Mouse (Mus musculus) kidney, embryonic 16.5 days (tissue): ENCODE measurements around the gene Clic1. TPM values are rescaled to one million over a fixed set of nuclear protein-coding genes. Genes with fewer than 3 reads are reported as not detected.

Source experiments
- ATAC-seq: fragments of 200-750 bp; cut with Nextera tagmentation; 2 replicates; pipeline ENCODE4 v1.8.0; 2017; ENCODE audit warnings: moderate TSS enrichment; ENCODE audit not compliant: low FRiP score, low TSS enrichment
- H3K27ac ChIP-seq: fragments of 300-500 bp; sonication (generic); 2 replicates; pipeline ENCODE4 v1.5.1; 2014; ENCODE audit warnings: low read length
- H3K27me3 ChIP-seq: fragments of 300-500 bp; sonication (generic); 2 replicates; pipeline ENCODE4 v1.6.1; 2014; ENCODE audit warnings: low read length, control low read depth, mixed read lengths; ENCODE audit not compliant: insufficient read depth
- H3K36me3 ChIP-seq: fragments of 300-500 bp; sonication (generic); 2 replicates; pipeline ENCODE4 v1.6.1; 2014; ENCODE audit warnings: low read length, control low read depth, mixed read lengths; ENCODE audit not compliant: insufficient read depth
- H3K4me1 ChIP-seq: fragments of 300-500 bp; sonication (generic); 2 replicates; pipeline ENCODE4 v1.6.1; 2014; ENCODE audit warnings: low read length, control low read depth, mixed read lengths; ENCODE audit not compliant: insufficient read depth
- H3K4me2 ChIP-seq: fragments of 300-500 bp; sonication (generic); replicated peaks from 2 replicates; pipeline ENCODE4 v1.6.1; 2014; ENCODE audit warnings: low read depth, low read length
- H3K4me3 ChIP-seq: fragments of 300-500 bp; sonication (generic); 2 replicates; pipeline ENCODE4 v1.5.1; 2014; ENCODE audit warnings: mild to moderate bottlenecking, low read length
- H3K9ac ChIP-seq: fragments of 300-500 bp; sonication (generic); replicated peaks from 2 replicates; pipeline ENCODE4 v1.6.1; 2014; ENCODE audit warnings: low read length
- H3K9me3 ChIP-seq: fragments of 300-500 bp; sonication (generic); 2 replicates; pipeline ENCODE4 v1.6.1; 2016; ENCODE audit warnings: low read length, control low read depth
- WGBS: fragments of 180-500 bp; shearing (Covaris S2); extraction: QIAGEN DNeasy Blood & Tissue Kit; methylation state at CpG from one replicate; pipeline ENCODE4 v1.1.7; 2014; 5-methylcytosine and 5-hydroxymethylcytosine counted together
- polyA plus RNA-seq: library from polyadenylated mRNA; unstranded; fragments of >200 nt; fragmentation: Nextera tagmentation; extraction: Ambion mirVana; gene quantifications from 2 replicates; pipeline ENCODE4 v1.2.1, GENCODE M21; 2015

The Clic1 gene
- polyA plus RNA-seq, 1 experiment from 2014 or later = 341 TPM

- Histone ChIP-seq H3K27me3 (no peaks in the 10 kb centered on the region), H3K36me3 (peaks cover 27% of the 10 kb centered on the region), H3K27ac (peak overlapping the region; percentile 99), H3K4me1 (peaks cover 53% of the 10 kb centered on the region), H3K9ac (peak overlapping the region; percentile 96), H3K9me3 (no peaks in the 10 kb centered on the region), H3K4me3 (peak overlapping the region; percentile 86), H3K4me2 (peak overlapping the region; percentile 94)
- under 1% methylated on average over 27 of the region's 27 CpGs for WGBS
- peak; percentile 22 for ATAC-seq
These were observed 472 bp downstream of the Clic1 start for GRCm38 (mm10) chr17:35050126-35050750.

- Histone ChIP-seq H3K27ac (peak overlapping the region; percentile 99), H3K9me3 (no peaks in the 10 kb centered on the region), H3K9ac (peak overlapping the region; percentile 96), H3K4me3 (peak overlapping the region; percentile 86), H3K4me2 (peak overlapping the region; percentile 94), H3K27me3 (no peaks in the 10 kb centered on the region), H3K4me1 (peaks cover 50% of the 10 kb centered on the region), H3K36me3 (peaks cover 39% of the 10 kb centered on the region)
- ATAC-seq = peak; percentile 74
- WGBS = under 1% methylated on average over 21 of the region's 21 CpGs
These were observed 1.7 kb downstream of the Clic1 start for GRCm38 (mm10) chr17:35051156-35052086.

GRCm38 (mm10) chr17:35052271-35052798, 2.6 kb downstream of the Clic1 start:
- H3K4me2 ChIP-seq = peak overlapping the region; percentile 94
- peak overlapping the region; percentile 99 for H3K27ac ChIP-seq
- no peaks in the 10 kb centered on the region for H3K27me3 ChIP-seq
- H3K36me3 ChIP-seq = peaks cover 46% of the 10 kb centered on the region
- no peak for ATAC-seq
- WGBS = 72% methylated on average over 12 of the region's 12 CpGs
- peaks cover 44% of the 10 kb centered on the region for H3K4me1 ChIP-seq
- H3K4me3 ChIP-seq = peak overlapping the region; percentile 86
- no peaks in the 10 kb centered on the region for H3K9me3 ChIP-seq
- H3K9ac ChIP-seq = peak overlapping the region; percentile 96

- Histone ChIP-seq H3K4me1 (peaks cover 36% of the 10 kb centered on the region), H3K9ac (no peak overlapping the region), H3K4me2 (no peak overlapping the region), H3K36me3 (peaks cover 63% of the 10 kb centered on the region), H3K4me3 (no peak overlapping the region), H3K9me3 (no peaks in the 10 kb centered on the region), H3K27me3 (no peaks in the 10 kb centered on the region), H3K27ac (no peak overlapping the region)
- 92% methylated on average over 7 of the region's 7 CpGs for WGBS
- ATAC-seq = no peak
These were observed 6.1 kb downstream of the Clic1 start for GRCm38 (mm10) chr17:35055691-35056495.

- H3K36me3 ChIP-seq = peaks cover 73% of the 10 kb centered on the region
- no peak overlapping the region for H3K27ac ChIP-seq
- WGBS = 83% methylated on average over 3 of the region's 3 CpGs
- no peak overlapping the region for H3K4me2 ChIP-seq
- H3K4me1 ChIP-seq = peaks cover 38% of the 10 kb centered on the region
- no peaks in the 10 kb centered on the region for H3K27me3 ChIP-seq
- no peaks in the 10 kb centered on the region for H3K9me3 ChIP-seq
- H3K4me3 ChIP-seq = no peak overlapping the region
- no peak overlapping the region for H3K9ac ChIP-seq
- no peak for ATAC-seq
These were observed 7.3 kb downstream of the Clic1 start for GRCm38 (mm10) chr17:35057090-35057489.

- WGBS = 57% methylated on average over 9 of the region's 9 CpGs
- H3K4me3 ChIP-seq = peak overlapping the region; percentile 93
- no peak for ATAC-seq
- H3K9ac ChIP-seq = peak overlapping the region; percentile 95; the same call in 1 of the 2 replicates
- peaks cover 72% of the 10 kb centered on the region for H3K36me3 ChIP-seq
- peak overlapping the region; percentile 96 for H3K27ac ChIP-seq
- H3K27me3 ChIP-seq = no peaks in the 10 kb centered on the region
- no peaks in the 10 kb centered on the region for H3K9me3 ChIP-seq
- H3K4me1 ChIP-seq = peaks cover 28% of the 10 kb centered on the region
- H3K4me2 ChIP-seq = peak overlapping the region; percentile 84; the same call in 1 of the 2 replicates
These were observed 8.6 kb downstream of the Clic1 start for GRCm38 (mm10) chr17:35058316-35058715.

- WGBS = under 1% methylated on average over 57 of the region's 57 CpGs
- H3K4me1 ChIP-seq = peaks cover 33% of the 10 kb centered on the region
- H3K9ac ChIP-seq = peak within 1 kb of the TSS; percentile 95
- peak within 1 kb of the TSS; percentile 96 for H3K27ac ChIP-seq
- H3K4me3 ChIP-seq = peak within 1 kb of the TSS; percentile 93
- peaks cover 64% of the 10 kb centered on the region for H3K36me3 ChIP-seq
- no peaks in the 10 kb centered on the region for H3K9me3 ChIP-seq
- ATAC-seq = peak; percentile 95
- H3K4me2 ChIP-seq = peak within 1 kb of the TSS; percentile 84
- no peaks in the 10 kb centered on the region for H3K27me3 ChIP-seq
These were observed 9.4 kb downstream of the Clic1 start, which contains the start of gene Ddah2 for GRCm38 (mm10) chr17:35058911-35059892. Gene Ddah2 (plus strand): TSS chr17:35059035.

GRCm38 (mm10) chr17:35060071-35060470, 10.3 kb downstream of the Clic1 start:
- peaks cover 39% of the 10 kb centered on the region for H3K4me1 ChIP-seq
- peak overlapping the region; percentile 84 for H3K4me2 ChIP-seq
- H3K27ac ChIP-seq = no peak overlapping the region
- no peak for ATAC-seq
- H3K9me3 ChIP-seq = no peaks in the 10 kb centered on the region
- 14% methylated on average over 14 of the region's 14 CpGs for WGBS
- peaks cover 57% of the 10 kb centered on the region for H3K36me3 ChIP-seq
- H3K4me3 ChIP-seq = peak overlapping the region; percentile 93
- H3K9ac ChIP-seq = peak overlapping the region; percentile 95
- no peaks in the 10 kb centered on the region for H3K27me3 ChIP-seq
